Mouse (Mus musculus) cerebellum, adult 9-10 months (tissue): ENCODE measurements around the gene Krtap5-2.
"Not testable (repeated sequence)": the region's sequence is repeated elsewhere in the genome, so short reads cannot be mapped to it uniquely, and the experiment has no call there.

Source experiments
- DNase-seq: peaks from one replicate; pipeline ENCODE4 v3.0.0; 2022

Krtap5-2 gene

GRCm38 (mm10) chr7:142175905-142176304 is at the start of gene Krtap5-2:
Gene Krtap5-2 (minus strand): TSS chr7:142176005.
- DNase-seq = not testable (repeated sequence)

- no peak for DNase-seq
Measured at GRCm38 (mm10) chr7:142224518-142224917, 48.7 kb upstream of the Krtap5-2 start.

GRCm38 (mm10) chr7:142212136-142212535 is 36.3 kb upstream of the Krtap5-2 start:
- DNase-seq = not testable (repeated sequence)

- DNase-seq = no peak
Measured at GRCm38 (mm10) chr7:142211559-142211958, 35.8 kb upstream of the Krtap5-2 start, which contains the start of gene Gm7579. Gene Gm7579 (plus strand): TSS chr7:142211859.

- DNase-seq = not testable (repeated sequence)
Measured at GRCm38 (mm10) chr7:142206891-142207290, 31.1 kb upstream of the Krtap5-2 start.

GRCm38 (mm10) chr7:142205488-142205887 is 29.7 kb upstream of the Krtap5-2 start:
- DNase-seq = no peak

- no peak for DNase-seq
Measured at GRCm38 (mm10) chr7:142201064-142201463, 25.3 kb upstream of the Krtap5-2 start, which contains the start of gene Krtap5-3. Gene Krtap5-3 (plus strand): TSS chr7:142201364.

GRCm38 (mm10) chr7:142198748-142199147 is 22.9 kb upstream of the Krtap5-2 start:
- no peak for DNase-seq

- no peak for DNase-seq
Measured at GRCm38 (mm10) chr7:142190289-142190688, 14.5 kb upstream of the Krtap5-2 start, which contains the start of gene Gm10153. Gene Gm10153 (minus strand): TSS chr7:142190389.

GRCm38 (mm10) chr7:142188156-142188555 is 12.4 kb upstream of the Krtap5-2 start:
- DNase-seq = no peak

GRCm38 (mm10) chr7:142181021-142181420 is 5.2 kb upstream of the Krtap5-2 start:
- no peak for DNase-seq

GRCm38 (mm10) chr7:142178685-142179084 is 2.9 kb upstream of the Krtap5-2 start:
- no peak for DNase-seq

GRCm38 (mm10) chr7:142169836-142170235 is 6.0 kb downstream of the Krtap5-2 start:
- DNase-seq = peak; percentile 0

GRCm38 (mm10) chr7:142165639-142166038 is 10.2 kb downstream of the Krtap5-2 start, which contains the start of gene Gm4553:
Gene Gm4553 (minus strand): TSS chr7:142165739.
- DNase-seq = not testable (repeated sequence)

- DNase-seq = no peak
Measured at GRCm38 (mm10) chr7:142159366-142159765, 16.4 kb downstream of the Krtap5-2 start.

GRCm38 (mm10) chr7:142157013-142157412 is 18.8 kb downstream of the Krtap5-2 start, which contains the start of gene Gm29735:
Gene Gm29735 (minus strand): TSS chr7:142157113.
- DNase-seq = not testable (repeated sequence)

- DNase-seq = no peak
Measured at GRCm38 (mm10) chr7:142155308-142155707, 20.5 kb downstream of the Krtap5-2 start.

GRCm38 (mm10) chr7:142152191-142152590 is 23.6 kb downstream of the Krtap5-2 start:
- no peak for DNase-seq

- no peak for DNase-seq
Measured at GRCm38 (mm10) chr7:142148633-142149032, 27.2 kb downstream of the Krtap5-2 start.

GRCm38 (mm10) chr7:142146033-142146432 is 29.8 kb downstream of the Krtap5-2 start:
- DNase-seq = peak; percentile 43

- DNase-seq = no peak
Measured at GRCm38 (mm10) chr7:142145413-142145940, 30.3 kb downstream of the Krtap5-2 start.

- DNase-seq = no peak
Measured at GRCm38 (mm10) chr7:142144507-142144906, 31.3 kb downstream of the Krtap5-2 start, which contains the start of gene Gm45337. Gene Gm45337 (minus strand): TSS chr7:142144607.

GRCm38 (mm10) chr7:142143506-142144010 is 32.2 kb downstream of the Krtap5-2 start:
- DNase-seq = not testable (repeated sequence)

GRCm38 (mm10) chr7:142140696-142141095 is 35.1 kb downstream of the Krtap5-2 start:
- no peak for DNase-seq
